In genomic region chr2:154407063-154407642, GRCm38 (mm10) we compare ENCODE assay signal across 8 mouse cellular contexts. TPM values are rescaled to one million over a fixed set of nuclear protein-coding genes. Genes with fewer than 3 reads are reported as not detected.
DNase-seq lines count a peak whose midpoint lies in the region; ATAC-seq lines count a peak whose summit lies in the region.

No protein-coding gene starts in this region.

- no peaks in the 10 kb centered on the region for H3K36me3 ChIP-seq in forebrain, embryonic 14.5 days (ENCODE audit: control insufficient read depth, insufficient read depth, low read length)
- no peaks in the 10 kb centered on the region for H3K36me3 ChIP-seq in liver, embryonic 12.5 days

- no peaks in the 10 kb centered on the region for H3K9me3 ChIP-seq in forebrain, embryonic 14.5 days (replicated peaks; ENCODE audit: control insufficient read depth, low read length)
- no peaks in the 10 kb centered on the region for H3K9me3 ChIP-seq in liver, embryonic 12.5 days (replicated peaks)

- DNase-seq in kidney, adult 11 months, result peak; percentile 24
- no peak for DNase-seq in kidney, postnatal 36 days
- peak; percentile 32 for DNase-seq in MN1 (ENCODE audit: low spot score)
- DNase-seq in forebrain, embryonic 14.5 days (ENCODE audit: low spot score), result no peak
- no peak for DNase-seq in urinary bladder, adult 18-20 months (ENCODE audit: low spot score in 2 of 2)
- DNase-seq in layer of hippocampus, adult 9-11 months, result no peak
- no peak for DNase-seq in ovary, postnatal 10 days (ENCODE audit: low spot score)

- H3K4me1 ChIP-seq in forebrain, embryonic 14.5 days (ENCODE audit: control insufficient read depth, insufficient read depth, low read length), result no peaks in the 10 kb centered on the region
- H3K4me1 ChIP-seq in liver, embryonic 12.5 days, result peaks cover 18% of the 10 kb centered on the region

- H3K9ac ChIP-seq in forebrain, embryonic 14.5 days (ENCODE audit: low read length), result peak overlapping the region; percentile 72
- H3K9ac ChIP-seq in liver, embryonic 12.5 days, result peak overlapping the region; percentile 72

- peak overlapping the region; percentile 73 for H3K4me2 ChIP-seq in forebrain, embryonic 14.5 days (ENCODE audit: low read length)
- peak overlapping the region; percentile 93 for H3K4me2 ChIP-seq in liver, embryonic 12.5 days

- WGBS in forebrain, embryonic 14.5 days, result 29% methylated on average over 11 of the region's 11 CpGs
- WGBS in liver, embryonic 12.5 days (ENCODE audit: insufficient replicate concordance), result 35% methylated on average over 11 of the region's 11 CpGs

- no peak for ATAC-seq in forebrain, embryonic 14.5 days
- ATAC-seq in liver, embryonic 12.5 days, result no peak

- H3K27me3 ChIP-seq in forebrain, embryonic 14.5 days (replicated peaks; ENCODE audit: control insufficient read depth, insufficient read depth, low read length), result no peaks in the 10 kb centered on the region; the same call in 1 of the 2 replicates
- H3K27me3 ChIP-seq in liver, embryonic 12.5 days (replicated peaks), result peaks cover 57% of the 10 kb centered on the region

- H3K4me3 ChIP-seq in forebrain, embryonic 14.5 days (ENCODE audit: low read depth, low read length), result peak overlapping the region; percentile 66
- H3K4me3 ChIP-seq in liver, embryonic 12.5 days, result peak overlapping the region; percentile 66

- H3K27ac ChIP-seq in forebrain, embryonic 14.5 days (ENCODE audit: low read depth, low read length), result no peak overlapping the region
- no peak overlapping the region for H3K27ac ChIP-seq in liver, embryonic 12.5 days

RNA-seq across cellular contexts. Expression of gene Snta1, which starts 0.7 kb away (rescaled TPM):
- polyA plus RNA-seq in forebrain, embryonic 14.5 days (2014; fragmentation: Nextera tagmentation; extraction: Ambion mirVana), result 2.6 and 4.6 TPM in 2 replicates
- 1.5 and 1.6 TPM in 2 replicates for polyA plus RNA-seq in liver, embryonic 12.5 days (2016; fragmentation: Nextera tagmentation; extraction: Ambion mirVana)

RNA-seq across cellular contexts. Expression of gene Cbfa2t2, which starts 29.1 kb away (rescaled TPM):
- 51.9 and 59.4 TPM in 2 replicates for polyA plus RNA-seq in forebrain, embryonic 14.5 days (2014; fragmentation: Nextera tagmentation; extraction: Ambion mirVana)
- 13.8 and 15.1 TPM in 2 replicates for polyA plus RNA-seq in liver, embryonic 12.5 days (2016; fragmentation: Nextera tagmentation; extraction: Ambion mirVana)

RNA-seq across cellular contexts. Expression of gene Cdk5rap1, which starts 34.3 kb away (rescaled TPM):
- 18.8 and 24.1 TPM in 2 replicates for polyA plus RNA-seq in forebrain, embryonic 14.5 days (2014; fragmentation: Nextera tagmentation; extraction: Ambion mirVana)
- 16.6 and 16.8 TPM in 2 replicates for polyA plus RNA-seq in liver, embryonic 12.5 days (2016; fragmentation: Nextera tagmentation; extraction: Ambion mirVana)

Comparison
In these comparisons a context has a peak if more than half of its experiments do, and no peak if none do; other contexts are left out.
1. DNase-seq: peak in kidney, adult 11 months (single experiment) and MN1 (single experiment); none in kidney, postnatal 36 days (0 of 2), forebrain, embryonic 14.5 days (single experiment), urinary bladder, adult 18-20 months (0 of 2), layer of hippocampus, adult 9-11 months (single experiment) and ovary, postnatal 10 days (single experiment).